In the genomic region with DNA sequence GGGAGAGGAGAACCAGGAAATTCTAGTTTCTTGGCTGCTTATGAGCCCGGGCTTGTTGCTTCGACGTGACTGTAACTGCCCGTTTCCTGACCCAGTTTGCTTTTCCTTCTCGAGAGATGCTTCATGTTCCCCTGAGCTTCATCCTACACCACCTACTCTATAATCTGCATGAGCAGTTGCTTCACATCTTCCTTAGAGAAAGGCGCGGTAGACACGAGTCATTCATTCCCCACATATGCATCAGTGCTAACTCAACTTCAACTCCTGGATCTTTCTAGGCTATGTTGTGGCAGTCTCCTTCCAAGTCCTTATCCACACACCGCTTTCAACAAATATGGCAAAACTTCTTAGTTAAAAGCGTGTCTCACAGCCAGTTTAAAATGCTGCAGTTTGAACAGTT, we compare ENCODE assay signal across 12 mouse cellular contexts.
"Had no signal": no experiment of that assay in that cellular context is flagged by ENCODE, and none has a peak within 500 bp of the region (broad histone marks: within the 10 kb centered on the region; RNA-seq: fewer than 3 reads in every experiment).

No protein-coding gene starts in this region.

- H3K27me3 ChIP-seq: midbrain, embryonic 12.5 days; neural tube, embryonic 12.5 days had no signal

- H3K9me3 ChIP-seq: midbrain, embryonic 10.5 days; midbrain, embryonic 12.5 days; neural tube, embryonic 12.5 days had no signal

- H3K4me1 ChIP-seq: midbrain, embryonic 10.5 days; midbrain, embryonic 12.5 days had no signal

- DNase-seq: lung, adult 18-20 months; lung, postnatal 10 days; lung, postnatal 4 days; midbrain, embryonic 14.5 days; right cerebral cortex, postnatal 14 days; thymus, adult 2 months; thymus, postnatal 25 days; thymus, postnatal 4 days had no signal

- H3K36me3 ChIP-seq: neural tube, embryonic 12.5 days had no signal

- H3K4me3 ChIP-seq: midbrain, embryonic 10.5 days; midbrain, embryonic 12.5 days; neural tube, embryonic 12.5 days had no signal

- H3K4me2 ChIP-seq: lung, embryonic 14.5 days; midbrain, embryonic 12.5 days; neural tube, embryonic 12.5 days had no signal

- H3K9ac ChIP-seq: lung, embryonic 14.5 days; midbrain, embryonic 12.5 days; neural tube, embryonic 12.5 days had no signal

- H3K27ac ChIP-seq: midbrain, embryonic 10.5 days; midbrain, embryonic 12.5 days; neural tube, embryonic 12.5 days had no signal
